Mouse (Mus musculus) thymus, adult 2 months (tissue): ENCODE results near the gene Clcn5. TPM values are rescaled to one million over a fixed set of nuclear protein-coding genes. Genes with fewer than 3 reads are reported as not detected.

Experiments used
- DNase-seq: peaks from one replicate; pipeline ENCODE4 v3.0.0; 2021
- H3K27ac ChIP-seq: fragments of 200-500 bp; 2 replicates; pipeline ENCODE4 v1.5.1; 2012; ENCODE audit warnings: low read length, control low read depth; ENCODE audit not compliant: control insufficient read depth, insufficient read depth
- H3K27me3 ChIP-seq: fragments of 200-500 bp; 2 replicates; pipeline ENCODE4 v1.6.1; 2012; ENCODE audit warnings: mild to moderate bottlenecking, low read length, moderate library complexity, mixed read lengths; ENCODE audit not compliant: control insufficient read depth, insufficient read depth
- H3K36me3 ChIP-seq: fragments of 200-500 bp; 2 replicates; pipeline ENCODE4 v1.6.1; 2012; ENCODE audit warnings: mild to moderate bottlenecking, low read length, moderate library complexity; ENCODE audit not compliant: control insufficient read depth, insufficient read depth
- H3K4me1 ChIP-seq: fragments of 200-500 bp; replicated peaks from 2 replicates; pipeline ENCODE4 v1.6.1; 2012; ENCODE audit warnings: low read length; ENCODE audit not compliant: control insufficient read depth, insufficient read depth
- H3K4me3 ChIP-seq: fragments of 200-500 bp; 2 replicates; pipeline ENCODE4 v1.5.1; 2012; ENCODE audit warnings: mild to moderate bottlenecking, low read length, control low read depth, moderate library complexity; ENCODE audit not compliant: control insufficient read depth, insufficient read depth
- CTCF ChIP-seq: fragments of 200-500 bp; IDR thresholded peaks from 2 replicates; pipeline ENCODE4 v1.5.1; 2012; ENCODE audit warnings: mild to moderate bottlenecking, control low read depth, low read length, moderate library complexity, borderline replicate concordance; ENCODE audit not compliant: control insufficient read depth, poor library complexity, insufficient read depth; ENCODE audit errors: extremely low read depth
- POLR2A ChIP-seq: fragments of 200-500 bp; IDR thresholded peaks from 2 replicates; pipeline ENCODE4 v1.6.1; 2012; ENCODE audit warnings: mild to moderate bottlenecking, low read length, control low read depth, moderate library complexity; ENCODE audit not compliant: control insufficient read depth, poor library complexity, insufficient read depth; ENCODE audit errors: extremely low read depth
- WGBS: fragments of 180-500 bp; shearing (Covaris S2); methylation state at CpG from one replicate; pipeline ENCODE4 v1.1.7; 2018; 5-methylcytosine and 5-hydroxymethylcytosine counted together
- polyA plus RNA-seq: library from polyadenylated mRNA; depleted of rRNA; stranded (reverse); fragments of >200 nt; gene quantifications from 2 replicates; pipeline ENCODE4 v1.2.3, GENCODE M21; 2012

The Clcn5 gene
- polyA plus RNA-seq, 1 experiment = 3.2 TPM

DNA sequence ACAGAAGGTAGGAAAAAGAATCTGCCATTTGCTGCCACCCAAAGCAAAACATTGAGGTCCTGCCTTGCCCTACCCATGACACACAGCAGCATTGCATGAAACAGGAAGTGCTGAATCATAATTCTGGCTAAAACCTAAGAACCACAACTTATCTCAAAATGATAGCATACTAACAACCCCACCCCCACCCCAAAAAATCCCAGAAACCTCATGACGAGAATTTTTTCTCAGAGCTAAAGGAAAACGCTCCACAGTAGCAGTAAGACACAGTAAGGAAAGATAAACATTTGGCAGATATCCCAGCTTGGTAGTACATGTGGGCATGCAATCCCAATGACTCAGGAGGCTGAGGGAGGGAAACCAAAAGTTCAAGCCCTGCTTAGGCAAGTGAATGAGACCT lies 10.9 kb downstream of the Clcn5 start:
- TF ChIP-seq CTCF = no peak
- no peak for TF ChIP-seq POLR2A
- DNase-seq = no peak
- no peak overlapping the region for H3K4me3 ChIP-seq
- no peaks in the 10 kb centered on the region for H3K4me1 ChIP-seq
- H3K27ac ChIP-seq = no peak overlapping the region
- WGBS = 5% methylated on average over 2 of the region's 2 CpGs
- H3K36me3 ChIP-seq = no peaks in the 10 kb centered on the region
- no peaks in the 10 kb centered on the region for H3K27me3 ChIP-seq

DNA sequence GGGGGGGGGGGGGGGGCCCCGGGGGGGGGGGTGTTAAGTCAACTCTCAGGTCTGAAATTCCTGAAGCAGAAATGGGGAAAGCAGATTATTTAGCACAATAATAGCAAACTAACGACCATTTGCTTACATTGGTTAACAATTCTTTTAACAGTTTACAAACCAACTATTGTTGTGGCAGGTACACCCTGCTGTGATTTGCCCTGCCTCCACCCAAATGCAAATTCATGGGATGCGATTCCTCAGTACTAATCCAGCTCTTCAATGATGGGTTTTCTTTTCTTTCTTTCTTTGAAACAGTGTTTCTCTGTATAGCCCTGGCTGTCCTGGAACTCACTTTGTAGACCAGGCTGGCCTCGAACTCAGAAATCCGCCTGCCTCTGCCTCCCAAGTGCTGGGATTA lies 12.3 kb downstream of the Clcn5 start:
- WGBS = 94% methylated on average over 4 of the region's 5 CpGs

DNA sequence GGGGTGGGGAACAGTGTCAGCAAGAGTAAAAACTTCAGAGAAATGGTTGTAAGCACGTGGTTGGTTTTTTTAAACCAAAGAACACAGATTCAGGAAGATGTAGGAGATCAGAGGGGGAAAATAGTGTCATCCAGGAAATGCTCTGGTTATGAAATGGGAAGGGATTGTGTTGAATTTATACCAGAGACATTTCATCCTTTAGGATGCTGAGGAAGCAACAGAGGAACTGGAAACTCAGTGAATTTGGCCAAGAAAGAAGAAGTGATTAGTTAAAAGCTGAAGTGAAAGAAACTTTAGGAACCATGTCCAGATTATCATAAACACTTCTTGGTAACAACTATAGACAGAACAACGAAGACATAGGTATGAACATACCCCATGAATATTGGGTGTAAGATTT lies 26.2 kb downstream of the Clcn5 start:
- H3K27me3 ChIP-seq = no peaks in the 10 kb centered on the region
- no peak overlapping the region for H3K4me3 ChIP-seq
- no peak overlapping the region for H3K27ac ChIP-seq
- TF ChIP-seq POLR2A = no peak
- WGBS = 48% methylated on average over 2 of the region's 2 CpGs
- DNase-seq = no peak
- H3K36me3 ChIP-seq = no peaks in the 10 kb centered on the region
- no peaks in the 10 kb centered on the region for H3K4me1 ChIP-seq

More for the DNA sequence above, 12.3 kb downstream of the Clcn5 start:
- Histone ChIP-seq H3K27ac (no peak overlapping the region), H3K4me3 (no peak overlapping the region), H3K27me3 (no peaks in the 10 kb centered on the region), H3K4me1 (no peaks in the 10 kb centered on the region), H3K36me3 (no peaks in the 10 kb centered on the region)
- TF ChIP-seq CTCF (no peak), POLR2A (no peak)
- no peak for DNase-seq

DNA sequence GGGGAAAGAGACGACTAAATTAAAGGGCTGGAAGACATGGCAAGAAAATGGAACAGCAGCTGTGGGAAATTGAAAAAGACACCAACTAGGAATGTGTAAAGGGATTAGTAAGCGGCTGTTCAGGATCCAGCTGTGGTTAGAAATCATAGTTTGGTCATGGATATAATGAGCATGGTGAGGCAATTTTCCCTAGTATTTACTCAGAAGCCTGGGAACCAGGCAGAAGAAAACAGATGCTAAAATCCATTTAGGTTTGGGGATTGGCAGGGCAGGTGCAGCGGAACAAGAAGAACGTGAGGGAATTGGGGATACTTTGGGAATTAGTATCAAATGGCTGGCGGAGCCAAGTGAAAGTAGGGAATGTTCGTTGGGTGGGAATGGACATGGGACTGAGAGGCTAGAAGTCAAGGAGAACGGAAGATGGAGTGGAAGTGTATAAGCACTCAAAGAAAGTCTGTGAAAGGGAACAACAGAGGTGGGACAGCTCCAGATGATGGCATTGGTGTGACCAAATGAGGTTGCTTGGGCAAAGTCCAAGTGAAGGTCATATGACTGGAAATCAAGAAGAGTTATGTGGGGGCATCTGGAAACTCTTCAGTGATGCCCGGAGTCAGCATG lies 26.9 kb downstream of the Clcn5 start:
- H3K27ac ChIP-seq = no peak overlapping the region
- H3K36me3 ChIP-seq = no peaks in the 10 kb centered on the region
- 97% methylated on average over 8 of the region's 8 CpGs for WGBS
- TF ChIP-seq CTCF = no peak
- TF ChIP-seq POLR2A = no peak
- H3K27me3 ChIP-seq = no peaks in the 10 kb centered on the region
- H3K4me1 ChIP-seq = no peaks in the 10 kb centered on the region
- no peak for DNase-seq
- H3K4me3 ChIP-seq = no peak overlapping the region

DNA sequence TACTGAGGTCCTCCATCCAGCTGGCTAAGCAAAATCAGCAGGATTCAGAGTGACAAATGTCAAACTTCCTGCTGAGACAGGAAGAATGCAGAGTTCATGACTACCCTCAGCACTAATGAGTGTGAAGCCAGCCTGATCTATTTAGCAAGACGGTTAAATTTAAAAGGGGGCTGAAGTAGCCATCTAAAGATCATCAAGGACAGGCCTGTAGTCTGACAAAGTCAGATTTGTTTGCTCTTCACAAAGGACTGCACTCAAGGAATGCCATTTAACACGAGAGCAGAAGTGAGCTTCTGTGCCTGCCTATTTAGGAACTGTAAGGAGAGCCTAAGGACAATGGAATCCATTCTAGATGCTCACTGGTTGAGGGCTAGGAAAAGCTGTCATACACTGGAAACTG lies 30.2 kb downstream of the Clcn5 start:
- no peaks in the 10 kb centered on the region for H3K27me3 ChIP-seq
- no peak for DNase-seq
- no peak overlapping the region for H3K27ac ChIP-seq
- H3K4me3 ChIP-seq = no peak overlapping the region
- TF ChIP-seq CTCF (no peak), POLR2A (no peak)
- no peaks in the 10 kb centered on the region for H3K36me3 ChIP-seq
- no peaks in the 10 kb centered on the region for H3K4me1 ChIP-seq
- WGBS = 80% methylated on average over 2 of the region's 2 CpGs

DNA sequence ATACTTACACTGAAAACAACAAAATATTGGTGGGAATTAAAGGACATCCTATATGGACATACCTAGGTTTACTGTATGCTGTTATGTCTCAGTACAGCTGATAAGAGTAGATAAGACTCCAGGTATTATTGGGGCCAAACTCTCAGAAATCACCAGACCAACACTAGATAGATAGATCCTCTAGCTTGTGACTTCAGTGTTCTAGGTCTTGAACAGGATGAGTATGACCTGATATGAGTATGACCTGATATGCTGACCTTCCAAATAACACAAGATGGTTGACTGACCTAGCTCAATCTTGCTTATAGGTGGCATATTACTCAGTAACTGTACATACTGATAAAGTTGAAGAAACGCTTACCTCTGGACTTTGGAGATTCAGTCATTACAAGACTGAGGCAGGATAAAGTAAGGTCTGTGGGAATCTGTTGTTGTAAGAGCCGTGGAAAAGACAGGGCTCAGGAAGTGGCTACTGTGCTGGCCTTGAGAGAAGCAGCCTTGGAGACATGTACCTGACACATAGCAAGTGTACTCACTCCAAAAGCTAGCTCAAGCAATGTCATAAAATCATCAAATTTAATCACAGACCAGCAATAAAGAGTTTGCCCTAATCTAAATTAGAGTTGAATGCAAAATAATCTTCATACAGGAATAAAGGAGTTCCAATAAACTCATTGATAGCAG lies 32.0 kb downstream of the Clcn5 start:
- TF ChIP-seq POLR2A (no peak), CTCF (no peak)
- H3K4me1 ChIP-seq = no peaks in the 10 kb centered on the region
- no peak overlapping the region for H3K4me3 ChIP-seq
- 89% methylated on average over 2 of the region's 2 CpGs for WGBS
- H3K36me3 ChIP-seq = no peaks in the 10 kb centered on the region
- no peak overlapping the region for H3K27ac ChIP-seq
- H3K27me3 ChIP-seq = no peaks in the 10 kb centered on the region
- no peak for DNase-seq

DNA sequence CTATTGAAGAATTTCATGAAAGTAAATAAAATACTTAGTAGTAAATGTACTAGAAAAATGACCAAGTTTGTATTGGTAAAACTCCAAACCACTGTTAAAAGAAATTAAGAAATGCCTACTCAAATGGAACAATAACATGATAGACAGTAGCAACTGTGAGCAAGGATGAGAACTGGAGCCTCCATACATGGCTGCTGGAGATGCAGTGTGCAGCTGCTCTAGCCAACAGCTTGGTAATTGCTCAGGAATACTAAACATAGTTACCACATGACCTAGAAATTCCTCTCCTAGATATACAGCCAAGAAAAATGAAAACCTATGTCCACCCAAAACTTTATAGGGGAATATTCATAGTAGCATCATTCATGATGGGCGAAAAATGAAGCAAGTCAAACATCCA lies 36.5 kb downstream of the Clcn5 start:
- no peaks in the 10 kb centered on the region for H3K36me3 ChIP-seq
- H3K4me3 ChIP-seq = no peak overlapping the region
- DNase-seq = no peak
- WGBS = 93% methylated on average over 1 of the region's 1 CpGs
- TF ChIP-seq POLR2A = no peak
- no peak for TF ChIP-seq CTCF
- H3K4me1 ChIP-seq = no peaks in the 10 kb centered on the region
- no peak overlapping the region for H3K27ac ChIP-seq
- no peaks in the 10 kb centered on the region for H3K27me3 ChIP-seq
